Mouse (Mus musculus) cerebellum, adult 2 months (tissue): ENCODE measurements around the gene Hes5. TPM values are rescaled to one million over a fixed set of nuclear protein-coding genes. Genes with fewer than 3 reads are reported as not detected.

Source experiments
- DNase-seq, 2 experiments: peaks; one replicate each; pipeline ENCODE4 v3.0.0; 2021
- H3K27ac ChIP-seq: fragments of 200-500 bp; 2 replicates; pipeline ENCODE4 v1.5.1; 2012; ENCODE audit warnings: low read length, control low read depth, inconsistent platforms; ENCODE audit not compliant: insufficient read depth
- H3K27me3 ChIP-seq: fragments of 200-500 bp; 2 replicates; pipeline ENCODE4 v1.6.1; 2012; ENCODE audit warnings: inconsistent platforms, mild to moderate bottlenecking, low read length, moderate library complexity; ENCODE audit not compliant: control insufficient read depth, insufficient read depth
- H3K4me1 ChIP-seq: fragments of 200-500 bp; 2 replicates; pipeline ENCODE4 v1.6.1; 2011; ENCODE audit warnings: low read length; ENCODE audit not compliant: control insufficient read depth, insufficient read depth
- H3K4me3 ChIP-seq: fragments of 200-500 bp; replicated peaks from 2 replicates; pipeline ENCODE3; 2011; ENCODE audit warnings: mild to moderate bottlenecking, low read depth, low read length, control low read depth; ENCODE audit not compliant: insufficient read depth
- CTCF ChIP-seq: fragments of 200-500 bp; IDR thresholded peaks from 2 replicates; pipeline ENCODE4 v1.5.1; 2011; ENCODE audit warnings: low read depth, mild to moderate bottlenecking, control low read depth, low read length, moderate library complexity, borderline replicate concordance; ENCODE audit not compliant: insufficient read depth
- POLR2A ChIP-seq: fragments of 200-500 bp; IDR thresholded peaks from 2 replicates; pipeline ENCODE4 v1.6.1; 2011; ENCODE audit warnings: low read length, control low read depth, borderline replicate concordance; ENCODE audit not compliant: insufficient read depth
- WGBS: fragments of 180-500 bp; shearing (Covaris S2); methylation state at CpG from one replicate; pipeline ENCODE4 v1.1.7; 2018; 5-methylcytosine and 5-hydroxymethylcytosine counted together
- polyA plus RNA-seq: library from polyadenylated mRNA; depleted of rRNA; stranded (reverse); fragments of >200 nt; gene quantifications from 2 replicates; pipeline ENCODE4 v1.2.3, GENCODE M21; 2012

Hes5 gene
- polyA plus RNA-seq, 1 experiment = 4.6 TPM

- Histone ChIP-seq H3K27me3 (no peaks in the 10 kb centered on the region), H3K27ac (no peak overlapping the region), H3K4me3 (no peak overlapping the region), H3K4me1 (peaks cover 31% of the 10 kb centered on the region)
- WGBS = 65% methylated on average over 13 of the region's 13 CpGs
- no peak for DNase-seq
- TF ChIP-seq POLR2A = no peak
- TF ChIP-seq CTCF = no peak
These were observed 3.3 kb upstream of the Hes5 start for GRCm38 (mm10) chr4:154957289-154957993.

GRCm38 (mm10) chr4:154958171-154958570 is 2.6 kb upstream of the Hes5 start:
- DNase-seq = peak; percentile 69 to 81
- no peak for TF ChIP-seq CTCF
- TF ChIP-seq POLR2A = no peak
- WGBS = 2% methylated on average over 15 of the region's 15 CpGs
- Histone ChIP-seq H3K4me3 (no peak overlapping the region), H3K27me3 (no peaks in the 10 kb centered on the region), H3K4me1 (peaks cover 29% of the 10 kb centered on the region), H3K27ac (no peak overlapping the region)

GRCm38 (mm10) chr4:154958621-154959020 is 2.1 kb upstream of the Hes5 start:
- 18% methylated on average over 8 of the region's 8 CpGs for WGBS
- no peak for DNase-seq
- peaks cover 25% of the 10 kb centered on the region for H3K4me1 ChIP-seq
- no peaks in the 10 kb centered on the region for H3K27me3 ChIP-seq
- H3K4me3 ChIP-seq = no peak overlapping the region
- no peak overlapping the region for H3K27ac ChIP-seq
- no peak for TF ChIP-seq POLR2A
- no peak for TF ChIP-seq CTCF

- H3K27ac ChIP-seq = no peak overlapping the region
- H3K27me3 ChIP-seq = no peaks in the 10 kb centered on the region
- DNase-seq = peak; percentile 34 to 50
- 46% methylated on average over 20 of the region's 20 CpGs for WGBS
- TF ChIP-seq POLR2A (no peak), CTCF (no peak)
- peaks cover 24% of the 10 kb centered on the region for H3K4me1 ChIP-seq
- peak overlapping the region; percentile 56 for H3K4me3 ChIP-seq
These were observed 568 bp upstream of the Hes5 start for GRCm38 (mm10) chr4:154960021-154960689.

GRCm38 (mm10) chr4:154961226-154961738 is 559 bp downstream of the Hes5 start:
- H3K4me3 ChIP-seq = peak overlapping the region; percentile 56
- TF ChIP-seq POLR2A (no peak), CTCF (peak; percentile 11; the same call in 1 of the 2 replicates)
- DNase-seq = peak; percentile 67 to 73
- no peaks in the 10 kb centered on the region for H3K27me3 ChIP-seq
- H3K27ac ChIP-seq = no peak overlapping the region
- 1% methylated on average over 47 of the region's 47 CpGs for WGBS
- H3K4me1 ChIP-seq = peaks cover 29% of the 10 kb centered on the region

- H3K4me1 ChIP-seq = peaks cover 26% of the 10 kb centered on the region
- 63% methylated on average over 13 of the region's 13 CpGs for WGBS
- H3K4me3 ChIP-seq = peak overlapping the region; percentile 56
- H3K27me3 ChIP-seq = no peaks in the 10 kb centered on the region
- H3K27ac ChIP-seq = no peak overlapping the region
- no peak for DNase-seq
- TF ChIP-seq POLR2A (no peak), CTCF (no peak)
These were observed 1.2 kb downstream of the Hes5 start for GRCm38 (mm10) chr4:154961911-154962310.

GRCm38 (mm10) chr4:154962683-154963082 is 2.0 kb downstream of the Hes5 start:
- H3K27ac ChIP-seq = no peak overlapping the region
- WGBS = 83% methylated on average over 7 of the region's 7 CpGs

More at GRCm38 (mm10) chr4:154962683-154963082, 2.0 kb downstream of the Hes5 start:
- H3K4me3 ChIP-seq = no peak overlapping the region
- TF ChIP-seq CTCF (no peak), POLR2A (no peak)
- H3K4me1 ChIP-seq = peaks cover 19% of the 10 kb centered on the region
- H3K27me3 ChIP-seq = no peaks in the 10 kb centered on the region
- no peak for DNase-seq
